Mouse (Mus musculus) liver, adult 2 months (tissue): ENCODE results near the gene Prkce. TPM values are rescaled to one million over a fixed set of nuclear protein-coding genes. Genes with fewer than 3 reads are reported as not detected.

Experiments
- DNase-seq: peaks from one replicate; pipeline ENCODE4 v3.0.0-alpha.2; 2011; ENCODE audit warnings: low read depth, low spot score; ENCODE audit errors: extremely low read depth
- H3K27ac ChIP-seq: fragments of 200-500 bp; replicated peaks from 2 replicates; pipeline ENCODE4 v1.5.1; 2012; ENCODE audit warnings: low read depth, mild to moderate bottlenecking, control low read depth, inconsistent platforms, low read length; ENCODE audit not compliant: insufficient read depth
- H3K27me3 ChIP-seq: fragments of 200-500 bp; 2 replicates; pipeline ENCODE4 v1.6.1; 2012; ENCODE audit warnings: mild to moderate bottlenecking, moderate library complexity, low read length, inconsistent platforms; ENCODE audit not compliant: control insufficient read depth, insufficient read depth
- H3K36me3 ChIP-seq: fragments of 200-500 bp; 2 replicates; pipeline ENCODE4 v1.6.1; 2012; ENCODE audit warnings: low read length, inconsistent platforms; ENCODE audit not compliant: control insufficient read depth, insufficient read depth
- H3K4me1 ChIP-seq: fragments of 200-500 bp; 2 replicates; pipeline ENCODE4 v1.6.1; 2011; ENCODE audit warnings: low read length; ENCODE audit not compliant: control insufficient read depth, insufficient read depth
- H3K4me3 ChIP-seq: fragments of 200-500 bp; 2 replicates; pipeline ENCODE4 v1.5.1; 2011; ENCODE audit warnings: low read depth, mild to moderate bottlenecking, control low read depth, low read length, moderate library complexity; ENCODE audit not compliant: insufficient read depth
- H3K79me2 ChIP-seq: fragments of 200-500 bp; 2 replicates; pipeline ENCODE4 v1.6.1; 2012; ENCODE audit warnings: inconsistent platforms, mild to moderate bottlenecking, low read length, moderate library complexity; ENCODE audit not compliant: control insufficient read depth, insufficient read depth
- H3K9ac ChIP-seq: fragments of 200-500 bp; 2 replicates; pipeline ENCODE4 v1.6.1; 2012; ENCODE audit warnings: low read depth, mild to moderate bottlenecking, control low read depth, inconsistent platforms, low read length
- CTCF ChIP-seq: fragments of 200-500 bp; IDR thresholded peaks from 2 replicates; pipeline ENCODE4 v1.5.1; 2011; ENCODE audit warnings: low read depth, low read length, control low read depth
- POLR2A ChIP-seq: fragments of 200-500 bp; IDR thresholded peaks from 2 replicates; pipeline ENCODE4 v1.6.1; 2011; ENCODE audit warnings: low read length, control low read depth; ENCODE audit not compliant: insufficient read depth; ENCODE audit errors: extremely low read depth
- WGBS: fragments of 180-500 bp; shearing (Covaris S2); methylation state at CpG from one replicate; pipeline ENCODE4 v1.1.7; 2018; 5-methylcytosine and 5-hydroxymethylcytosine counted together
- polyA plus RNA-seq: library from polyadenylated mRNA; depleted of rRNA; stranded (reverse); fragments of >200 nt; gene quantifications from 2 replicates; pipeline ENCODE4 v1.2.3, GENCODE M21; 2012
- total RNA-seq: library from RNA; depleted of rRNA; stranded (reverse); fragments of >200 nt; gene quantifications from 2 replicates; pipeline ENCODE4 v1.2.3, GENCODE M21; 2014

Prkce gene
- total and polyA plus RNA-seq, 2 experiments, result 2.0 to 6.4 TPM

- Histone ChIP-seq H3K9ac (no peak overlapping the region), H3K27me3 (no peaks in the 10 kb centered on the region), H3K79me2 (peaks cover 11% of the 10 kb centered on the region; the same call in 1 of the 2 replicates), H3K27ac (no peak overlapping the region), H3K4me3 (no peak overlapping the region), H3K4me1 (no peaks in the 10 kb centered on the region), H3K36me3 (no peaks in the 10 kb centered on the region)
- TF ChIP-seq POLR2A (no peak), CTCF (no peak)
- WGBS, result 70% methylated on average over 10 of the region's 10 CpGs
- no peak for DNase-seq
These were observed 89.1 kb downstream of the Prkce start for GRCm38 (mm10) chr17:86256730-86257131.

GRCm38 (mm10) chr17:86261067-86261466, 93.5 kb downstream of the Prkce start:
- H3K27ac ChIP-seq, result no peak overlapping the region
- no peaks in the 10 kb centered on the region for H3K27me3 ChIP-seq
- no peak overlapping the region for H3K9ac ChIP-seq
- TF ChIP-seq CTCF (no peak), POLR2A (no peak)
- no peak overlapping the region for H3K4me3 ChIP-seq
- peaks cover 13% of the 10 kb centered on the region; the same call in 1 of the 2 replicates for H3K79me2 ChIP-seq
- WGBS, result 88% methylated on average over 8 of the region's 8 CpGs
- H3K36me3 ChIP-seq, result no peaks in the 10 kb centered on the region
- no peak for DNase-seq
- H3K4me1 ChIP-seq, result no peaks in the 10 kb centered on the region

GRCm38 (mm10) chr17:86263985-86264649, 96.5 kb downstream of the Prkce start:
- 94% methylated on average over 11 of the region's 11 CpGs for WGBS
- no peaks in the 10 kb centered on the region for H3K4me1 ChIP-seq
- H3K27me3 ChIP-seq, result no peaks in the 10 kb centered on the region
- TF ChIP-seq POLR2A (no peak), CTCF (no peak)
- peaks cover 8% of the 10 kb centered on the region; the same call in 1 of the 2 replicates for H3K79me2 ChIP-seq
- no peak for DNase-seq
- no peak overlapping the region for H3K4me3 ChIP-seq
- no peaks in the 10 kb centered on the region for H3K36me3 ChIP-seq
- no peak overlapping the region for H3K9ac ChIP-seq
- no peak overlapping the region for H3K27ac ChIP-seq

- H3K4me3 ChIP-seq, result no peak overlapping the region
- H3K4me1 ChIP-seq, result no peaks in the 10 kb centered on the region
- no peak overlapping the region for H3K9ac ChIP-seq
- H3K27me3 ChIP-seq, result no peaks in the 10 kb centered on the region
- WGBS, result 94% methylated on average over 6 of the region's 6 CpGs
- H3K79me2 ChIP-seq, result peaks cover 8% of the 10 kb centered on the region; the same call in 1 of the 2 replicates
- no peak overlapping the region for H3K27ac ChIP-seq
- H3K36me3 ChIP-seq, result no peaks in the 10 kb centered on the region
- no peak for TF ChIP-seq POLR2A
- no peak for TF ChIP-seq CTCF
- DNase-seq, result no peak
These were observed 98.5 kb downstream of the Prkce start for GRCm38 (mm10) chr17:86266051-86266450.

- H3K9ac ChIP-seq, result no peak overlapping the region
- TF ChIP-seq POLR2A (no peak), CTCF (no peak)
- DNase-seq, result no peak
- no peaks in the 10 kb centered on the region for H3K4me1 ChIP-seq
- H3K79me2 ChIP-seq, result peaks cover 8% of the 10 kb centered on the region; the same call in 1 of the 2 replicates
- H3K27me3 ChIP-seq, result no peaks in the 10 kb centered on the region
- WGBS, result 56% methylated on average over 6 of the region's 6 CpGs
- H3K4me3 ChIP-seq, result no peak overlapping the region
- no peak overlapping the region for H3K27ac ChIP-seq
- no peaks in the 10 kb centered on the region for H3K36me3 ChIP-seq
These were observed 99.7 kb downstream of the Prkce start for GRCm38 (mm10) chr17:86267126-86267760.

- no peak for DNase-seq
- no peaks in the 10 kb centered on the region for H3K4me1 ChIP-seq
- H3K9ac ChIP-seq, result no peak overlapping the region
- TF ChIP-seq POLR2A, result no peak
- no peak for TF ChIP-seq CTCF
- no peaks in the 10 kb centered on the region for H3K27me3 ChIP-seq
- H3K4me3 ChIP-seq, result no peak overlapping the region
- WGBS, result 97% methylated on average over 8 of the region's 8 CpGs
- H3K36me3 ChIP-seq, result no peaks in the 10 kb centered on the region
- no peak overlapping the region for H3K27ac ChIP-seq
- H3K79me2 ChIP-seq, result peaks cover 3% of the 10 kb centered on the region; the same call in 1 of the 2 replicates
These were observed 102.1 kb downstream of the Prkce start for GRCm38 (mm10) chr17:86269639-86270038.
